Mouse (Mus musculus) bone marrow macrophage, adult 2 months (primary cell): ENCODE data around the gene Bmpr2. TPM values are rescaled to one million over a fixed set of nuclear protein-coding genes. Genes with fewer than 3 reads are reported as not detected.

ENCODE experiments used
- H3K27ac ChIP-seq: 2 replicates; pipeline ENCODE4 v1.5.1; 2012; ENCODE audit warnings: low read depth, low read length; ENCODE audit not compliant: insufficient read depth
- H3K4me1 ChIP-seq: 2 replicates; pipeline ENCODE4 v1.6.1; 2012; ENCODE audit warnings: low read length; ENCODE audit not compliant: control insufficient read depth, insufficient read depth
- H3K4me3 ChIP-seq: 2 replicates; pipeline ENCODE4 v1.5.1; 2012; ENCODE audit warnings: mild to moderate bottlenecking, low read length, moderate library complexity; ENCODE audit not compliant: insufficient read depth
- CTCF ChIP-seq: IDR thresholded peaks from 2 replicates; pipeline ENCODE4 v1.5.1; 2012; ENCODE audit warnings: low read depth, mild to moderate bottlenecking, low read length, moderate library complexity
- POLR2A ChIP-seq: IDR thresholded peaks from 2 replicates; pipeline ENCODE4 v1.6.1; 2012; ENCODE audit warnings: mild to moderate bottlenecking, low read depth, low read length, borderline replicate concordance
- polyA plus RNA-seq: library from polyadenylated mRNA; stranded (reverse); fragments of >200 nt; gene quantifications from 2 replicates; pipeline ENCODE4 v1.2.4, GENCODE M21; 2012; ENCODE audit not compliant: missing spikeins, insufficient read depth, insufficient read length

Bmpr2 gene
- polyA plus RNA-seq, 1 experiment, result 26.0 TPM

GRCm38 (mm10) chr1:59923201-59923600 lies 160.0 kb downstream of the Bmpr2 start:
- TF ChIP-seq CTCF (no peak), POLR2A (no peak)
- H3K4me3 ChIP-seq, result no peak overlapping the region
- peaks cover 16% of the 10 kb centered on the region for H3K4me1 ChIP-seq
- H3K27ac ChIP-seq, result peak overlapping the region; percentile 64

GRCm38 (mm10) chr1:59923673-59924072 lies 160.5 kb downstream of the Bmpr2 start:
- Histone ChIP-seq H3K27ac (peak overlapping the region; percentile 64), H3K4me3 (no peak overlapping the region), H3K4me1 (peaks cover 15% of the 10 kb centered on the region)
- TF ChIP-seq CTCF (no peak), POLR2A (no peak)

GRCm38 (mm10) chr1:59924411-59924810 lies 161.2 kb downstream of the Bmpr2 start:
- Histone ChIP-seq H3K4me3 (no peak overlapping the region), H3K27ac (no peak overlapping the region), H3K4me1 (peaks cover 10% of the 10 kb centered on the region)
- TF ChIP-seq POLR2A (no peak), CTCF (no peak)

DNA sequence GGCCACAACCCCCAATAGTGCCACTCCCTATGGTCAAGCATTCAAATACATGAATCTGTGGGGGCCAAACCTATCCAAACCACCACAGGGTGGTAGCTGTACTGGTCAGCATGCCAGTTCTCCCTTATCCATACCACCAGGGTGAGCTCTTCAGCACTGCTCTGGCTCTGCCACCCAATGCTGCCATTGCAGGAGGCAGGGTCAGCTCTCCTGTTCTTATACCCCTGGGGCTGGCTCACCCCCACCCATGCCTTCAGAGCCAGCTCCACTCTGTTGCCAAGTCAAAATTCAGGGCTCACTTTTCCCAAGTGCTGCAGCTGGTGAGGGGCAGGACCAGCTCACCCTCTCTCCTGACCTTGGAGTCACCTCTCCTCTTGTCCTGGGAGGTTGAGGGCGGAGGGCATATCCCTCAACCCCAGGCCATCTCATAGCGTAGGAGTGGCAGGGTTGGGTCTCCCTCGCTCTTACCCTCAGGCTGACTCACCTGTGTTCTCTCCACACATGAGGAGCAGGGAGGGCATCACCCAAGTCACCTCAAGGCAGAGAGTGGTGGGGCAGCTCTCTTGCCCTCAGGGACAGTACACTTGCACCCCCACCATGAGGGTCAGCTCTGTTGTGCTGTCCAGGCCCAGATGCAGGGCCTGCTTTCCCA lies 162.9 kb downstream of the Bmpr2 start:
- Histone ChIP-seq H3K27ac (no peak overlapping the region), H3K4me3 (no peak overlapping the region), H3K4me1 (peaks cover 13% of the 10 kb centered on the region)
- no peak for TF ChIP-seq POLR2A
- no peak for TF ChIP-seq CTCF

DNA sequence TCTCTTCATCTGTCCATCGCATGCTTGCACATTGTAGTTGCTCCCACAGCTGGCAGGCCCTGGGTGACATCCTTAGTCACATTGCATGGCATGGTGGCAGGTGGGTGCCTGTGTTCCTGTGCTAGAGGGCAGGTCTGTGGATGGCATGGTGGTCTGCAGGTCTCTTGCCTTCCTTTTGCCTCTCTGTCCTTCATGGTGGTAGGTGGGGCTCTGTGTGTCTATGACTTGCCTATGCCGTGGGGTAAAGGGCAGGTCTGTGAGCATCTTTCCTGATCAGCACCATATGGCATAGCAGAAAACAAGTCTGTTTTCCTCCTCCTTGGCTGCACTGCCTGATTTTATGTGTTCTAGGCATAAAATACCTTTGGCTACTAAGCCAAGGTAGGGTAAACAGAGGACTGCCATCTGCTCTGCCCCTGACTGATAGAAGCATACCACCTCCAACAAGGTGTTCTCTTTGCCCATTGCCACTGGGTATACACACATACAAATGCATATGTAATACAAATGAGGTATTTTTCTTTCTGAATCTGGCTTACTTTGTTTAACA lies 164.0 kb downstream of the Bmpr2 start:
- TF ChIP-seq POLR2A, result no peak
- no peak for TF ChIP-seq CTCF
- Histone ChIP-seq H3K27ac (no peak overlapping the region), H3K4me1 (peaks cover 8% of the 10 kb centered on the region), H3K4me3 (no peak overlapping the region)

Other genes with a start within 250 kb of the Bmpr2 start
- gene Gm973, start 247.1 kb upstream of the Bmpr2 start, polyA plus RNA-seq, result not detected in 2 replicates
- gene Sumo1, start 92.6 kb upstream of the Bmpr2 start, polyA plus RNA-seq, result 176 and 195 TPM in 2 replicates
- gene Nop58, start 78.4 kb upstream of the Bmpr2 start, polyA plus RNA-seq, result 25.5 and 39.8 TPM in 2 replicates
- gene Fam117b, start 149.6 kb downstream of the Bmpr2 start, polyA plus RNA-seq, result 29.2 and 31.6 TPM in 2 replicates